Mouse (Mus musculus): ENCODE results near the gene Glis3.

Glis3 gene

GRCm38 (mm10) chr19:28299211-28299775 lies 380.6 kb downstream of the Glis3 start:
- DNase-seq: no peak

- no peak for DNase-seq
Observed at GRCm38 (mm10) chr19:28298669-28299068, 381.2 kb downstream of the Glis3 start.

- DNase-seq: no peak
Observed at GRCm38 (mm10) chr19:28291596-28291995, 388.3 kb downstream of the Glis3 start.

GRCm38 (mm10) chr19:28289457-28289856 lies 390.4 kb downstream of the Glis3 start:
- no peak for DNase-seq

GRCm38 (mm10) chr19:28287431-28287830 lies 392.4 kb downstream of the Glis3 start:
- no peak for DNase-seq

- no peak for DNase-seq
Observed at GRCm38 (mm10) chr19:28284098-28284569, 395.7 kb downstream of the Glis3 start.

- DNase-seq: no peak
Observed at GRCm38 (mm10) chr19:28283241-28284097, 396.4 kb downstream of the Glis3 start.

GRCm38 (mm10) chr19:28281405-28281804 lies 398.5 kb downstream of the Glis3 start:
- DNase-seq: no peak

- no peak for DNase-seq
Observed at GRCm38 (mm10) chr19:28277104-28277503, 402.8 kb downstream of the Glis3 start.

GRCm38 (mm10) chr19:28274501-28274900 lies 405.4 kb downstream of the Glis3 start:
- no peak for DNase-seq

GRCm38 (mm10) chr19:28273946-28274345 lies 405.9 kb downstream of the Glis3 start:
- DNase-seq: no peak

GRCm38 (mm10) chr19:28266850-28267249 lies 413.0 kb downstream of the Glis3 start:
- DNase-seq: no peak

- no peak for DNase-seq
Observed at GRCm38 (mm10) chr19:28265776-28266175, 414.1 kb downstream of the Glis3 start.

GRCm38 (mm10) chr19:28258907-28259675 lies 420.8 kb downstream of the Glis3 start:
- no peak for DNase-seq

GRCm38 (mm10) chr19:28258480-28258879 lies 421.4 kb downstream of the Glis3 start:
- no peak for DNase-seq

GRCm38 (mm10) chr19:28247345-28247744 lies 432.5 kb downstream of the Glis3 start:
- no peak for DNase-seq

GRCm38 (mm10) chr19:28246186-28246585 lies 433.7 kb downstream of the Glis3 start:
- no peak for DNase-seq

GRCm38 (mm10) chr19:28238073-28238472 lies 441.8 kb downstream of the Glis3 start:
- DNase-seq: no peak

GRCm38 (mm10) chr19:28237621-28238020 lies 442.3 kb downstream of the Glis3 start:
- no peak for DNase-seq

GRCm38 (mm10) chr19:28235571-28235970 lies 444.3 kb downstream of the Glis3 start:
- no peak for DNase-seq

GRCm38 (mm10) chr19:28235096-28235495 lies 444.8 kb downstream of the Glis3 start:
- no peak for DNase-seq

- DNase-seq: no peak
Observed at GRCm38 (mm10) chr19:28234676-28235075, 445.2 kb downstream of the Glis3 start.

- no peak for DNase-seq
Observed at GRCm38 (mm10) chr19:28231511-28231910, 448.4 kb downstream of the Glis3 start.
